Mouse (Mus musculus): Measurements from ENCODE around the gene Abhd8.

The Abhd8 gene

GRCm38 (mm10) chr8:71463188-71464033, at the start of gene Abhd8:
Abhd8 (minus strand) TSS chr8:71463655.
- peak; percentile 97 for DNase-seq (ENCODE audit: low spot score)

GRCm38 (mm10) chr8:71511644-71512043, 48.2 kb upstream of the Abhd8 start, which contains the start of gene Plvap:
Plvap (minus strand) TSS chr8:71511752.
- peak; percentile 75 for DNase-seq (ENCODE audit: low spot score)

- DNase-seq (ENCODE audit: low spot score): no peak
These were observed 45.9 kb upstream of the Abhd8 start for GRCm38 (mm10) chr8:71509316-71509715.

DNA sequence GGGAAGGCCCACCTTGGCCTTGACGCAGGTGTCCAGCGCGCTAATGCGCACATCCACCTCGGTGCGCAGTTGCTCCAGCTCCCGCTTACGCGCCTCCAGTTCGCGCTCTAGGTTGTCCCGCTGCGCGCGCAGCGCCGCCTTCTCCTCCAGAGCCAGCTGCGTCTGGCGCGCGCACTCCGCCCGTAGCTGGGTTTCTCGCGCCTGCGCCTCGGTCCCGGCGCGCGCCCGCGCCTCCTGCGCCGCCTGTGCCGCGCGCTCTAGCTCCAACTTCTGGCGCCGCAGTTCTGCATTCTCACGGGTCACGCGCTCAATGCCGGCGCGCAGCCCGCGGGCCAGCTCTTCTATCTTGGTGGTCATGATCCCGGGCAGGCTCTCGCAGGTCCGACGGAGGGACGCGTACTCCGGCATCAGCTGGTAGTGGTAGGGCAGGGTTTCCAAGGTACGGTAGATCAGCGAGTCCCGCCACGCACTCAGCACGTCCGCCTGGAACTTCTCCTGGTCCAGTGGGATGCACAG, 44.2 kb upstream of the Abhd8 start:
- peak; percentile 37 for DNase-seq (ENCODE audit: low spot score)

DNA sequence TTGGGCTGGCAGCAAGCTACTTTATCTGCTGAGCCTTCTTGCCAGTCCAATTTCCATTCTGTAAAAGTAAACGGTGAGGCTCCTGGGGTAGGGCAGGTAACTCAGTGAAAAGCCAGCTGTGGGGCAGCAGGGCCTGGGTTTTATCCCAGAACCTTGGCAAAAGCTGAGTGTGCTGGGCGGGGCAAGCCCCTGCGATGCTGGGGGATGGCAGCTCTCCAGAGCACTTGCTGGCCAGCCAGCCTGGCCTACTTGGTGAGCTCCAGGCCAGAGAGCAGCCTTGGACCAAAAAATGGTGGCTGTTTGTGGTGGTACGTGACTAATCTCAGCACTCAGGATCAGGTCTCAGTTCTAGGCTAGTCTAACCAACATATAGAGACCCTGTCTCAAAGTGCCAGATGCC, 42.5 kb upstream of the Abhd8 start:
- no peak for DNase-seq (ENCODE audit: low spot score)

- DNase-seq (ENCODE audit: low spot score): no peak
These were observed 41.9 kb upstream of the Abhd8 start for GRCm38 (mm10) chr8:71505326-71505725.

DNA sequence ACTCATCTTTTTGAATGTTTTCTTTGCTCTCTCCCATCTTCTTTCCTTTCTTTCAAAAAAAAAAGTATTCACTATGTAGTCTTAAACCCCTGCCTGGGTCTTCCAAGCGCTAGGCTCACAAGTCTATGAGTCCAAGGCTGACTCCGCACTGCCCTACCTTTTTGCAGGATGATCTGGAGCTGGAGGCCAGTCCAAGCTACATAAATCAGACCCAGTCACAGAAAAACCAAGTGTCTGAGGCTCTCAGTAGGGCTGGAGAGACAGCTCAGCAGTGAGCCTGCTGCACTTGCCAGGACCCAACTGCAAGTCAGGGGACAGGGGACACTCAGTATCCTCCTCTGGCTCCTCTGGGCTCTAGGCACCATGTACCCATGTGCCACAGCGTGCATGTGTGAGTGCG, 40.9 kb upstream of the Abhd8 start:
- DNase-seq (ENCODE audit: low spot score): no peak

GRCm38 (mm10) chr8:71498816-71499690, 35.6 kb upstream of the Abhd8 start:
- DNase-seq (ENCODE audit: low spot score): no peak

DNA sequence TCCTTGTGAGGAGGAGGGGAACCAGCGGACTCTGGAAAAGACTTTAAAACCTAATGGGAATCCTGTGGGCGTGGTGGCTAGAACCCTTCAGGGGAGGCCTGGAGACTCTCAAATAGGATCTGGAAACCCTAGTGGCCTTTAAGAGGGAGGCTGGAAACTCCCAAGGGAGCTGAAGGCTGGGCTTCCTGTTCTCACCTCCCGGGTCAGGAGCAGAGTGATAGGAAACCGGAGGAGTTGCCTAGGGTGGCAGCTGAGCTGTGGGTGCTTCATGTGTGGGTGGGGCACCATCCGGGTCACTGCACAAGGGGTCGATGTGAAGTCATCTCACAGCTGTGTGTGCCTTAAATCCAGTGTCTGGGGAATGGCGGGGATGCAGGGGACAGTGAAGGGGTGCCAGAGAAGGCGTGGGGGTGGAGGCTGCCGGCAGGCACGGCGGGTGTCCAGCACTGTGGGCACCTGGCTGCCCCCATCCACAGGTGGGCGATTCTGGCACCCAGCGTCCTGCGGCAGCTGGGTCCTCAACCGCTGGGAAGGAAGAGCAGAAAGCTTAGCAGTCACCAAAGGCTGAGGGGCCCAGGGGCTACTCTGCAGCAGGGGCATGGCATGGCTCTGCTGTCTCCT, 34.5 kb upstream of the Abhd8 start:
- DNase-seq (ENCODE audit: low spot score): no peak

GRCm38 (mm10) chr8:71497077-71497645, 33.7 kb upstream of the Abhd8 start:
- no peak for DNase-seq (ENCODE audit: low spot score)

DNA sequence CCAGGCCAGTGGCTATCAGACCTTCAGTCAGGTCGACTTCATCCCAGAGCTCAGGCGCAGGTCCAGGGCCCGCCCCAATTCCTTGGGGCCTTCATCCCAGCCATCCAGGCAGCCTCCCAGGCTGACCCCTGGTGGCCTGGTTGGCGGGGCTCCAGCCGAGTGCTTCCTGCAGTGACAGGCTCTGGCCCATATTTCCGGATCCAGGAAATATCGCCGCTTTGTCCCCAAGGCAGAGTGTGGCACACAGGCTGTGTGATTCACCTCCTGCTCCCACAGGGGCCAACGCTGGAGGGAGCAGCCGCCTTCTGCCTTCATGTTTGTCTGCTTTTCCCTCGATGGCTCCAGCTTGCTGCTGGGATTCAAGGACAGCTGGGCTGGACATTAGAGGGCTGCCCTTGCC, 33.0 kb upstream of the Abhd8 start:
- peak; percentile 89 for DNase-seq (ENCODE audit: low spot score)

- DNase-seq (ENCODE audit: low spot score): no peak
These were observed 32.4 kb upstream of the Abhd8 start for GRCm38 (mm10) chr8:71495811-71496210.

GRCm38 (mm10) chr8:71495039-71495438, 31.6 kb upstream of the Abhd8 start:
- peak; percentile 87 for DNase-seq (ENCODE audit: low spot score)

- peak; percentile 96 for DNase-seq (ENCODE audit: low spot score)
These were observed 25.0 kb upstream of the Abhd8 start for GRCm38 (mm10) chr8:71488454-71488853.

GRCm38 (mm10) chr8:71487691-71488445, 24.4 kb upstream of the Abhd8 start, which contains the start of gene Gtpbp3:
Gtpbp3 (plus strand) TSS chr8:71488103.
- peak; percentile 81 for DNase-seq (ENCODE audit: low spot score)

DNA sequence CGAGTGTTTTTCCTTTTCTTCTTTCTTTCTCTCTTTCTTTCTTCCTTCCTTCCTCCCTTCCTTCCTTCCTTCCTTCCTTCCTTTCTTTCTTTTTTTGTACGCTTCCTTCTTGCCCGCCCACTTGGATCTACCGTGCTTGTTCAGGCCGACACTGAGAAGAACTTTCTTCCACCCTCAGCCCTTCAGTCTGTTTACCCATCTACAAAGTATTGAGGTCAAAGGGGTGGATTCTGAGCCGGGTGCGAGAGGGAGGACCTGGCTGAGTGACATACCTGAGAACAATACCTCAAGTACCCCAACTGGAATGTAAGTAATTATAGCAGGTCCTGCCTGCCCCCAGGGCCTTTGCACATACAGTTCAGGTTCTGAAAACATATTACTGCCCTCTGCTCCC, 22.7 kb upstream of the Abhd8 start:
- no peak for DNase-seq (ENCODE audit: low spot score)

DNA sequence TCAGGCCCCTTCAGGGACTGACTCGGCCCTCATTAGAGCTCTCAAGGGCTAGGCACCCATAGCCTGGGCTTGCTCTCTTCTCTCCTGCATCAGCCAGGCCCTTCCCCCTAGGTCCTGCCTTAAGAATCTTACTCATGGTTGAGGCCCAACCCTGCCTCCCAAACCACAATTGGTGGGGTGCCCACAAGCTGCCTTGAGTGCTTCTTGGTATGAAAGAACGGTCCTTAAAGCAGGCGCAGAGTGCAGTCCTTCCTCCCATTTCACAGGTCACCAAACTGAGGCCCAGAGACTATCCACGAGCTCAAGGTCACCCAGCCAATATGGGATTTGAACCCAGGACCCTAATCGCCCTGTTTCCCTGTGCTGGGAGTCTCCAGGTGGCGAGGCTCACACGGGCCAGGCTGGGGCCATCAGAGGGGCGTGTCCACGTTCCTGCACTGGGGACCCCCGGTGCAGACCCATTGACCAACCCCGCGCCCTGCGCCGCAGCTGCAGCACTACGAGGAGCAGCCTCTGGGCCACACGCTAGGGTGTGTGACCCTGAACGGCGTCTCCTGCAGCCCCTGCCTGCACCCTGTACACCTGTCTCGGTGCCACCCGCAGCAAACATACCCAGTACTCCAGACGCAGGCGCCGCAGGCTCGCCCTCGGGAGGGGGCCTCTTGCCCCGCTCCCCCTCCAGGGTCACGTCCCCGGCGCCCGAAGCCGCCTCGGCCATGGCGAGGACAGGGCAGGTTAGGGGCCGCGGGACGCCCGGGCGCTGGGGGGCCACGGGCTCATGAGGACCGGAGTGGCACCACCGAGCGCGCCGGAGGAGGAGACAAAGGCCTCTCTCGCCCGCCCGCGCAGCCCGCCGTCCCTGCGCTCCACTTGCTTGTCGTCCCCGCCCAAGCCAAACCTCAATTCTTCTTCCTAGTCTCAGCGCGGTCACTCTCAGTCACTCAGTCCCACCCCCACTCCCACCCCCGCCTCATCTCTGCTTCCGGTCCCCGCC, 22.0 kb upstream of the Abhd8 start, which contains the start of gene Ano8:
TSS of gene Ano8 (minus strand) at position 822 of the 994 bp plus-strand sequence.
- DNase-seq (ENCODE audit: low spot score): peak; percentile 84

GRCm38 (mm10) chr8:71484736-71485135, 21.3 kb upstream of the Abhd8 start:
- no peak for DNase-seq (ENCODE audit: low spot score)

DNA sequence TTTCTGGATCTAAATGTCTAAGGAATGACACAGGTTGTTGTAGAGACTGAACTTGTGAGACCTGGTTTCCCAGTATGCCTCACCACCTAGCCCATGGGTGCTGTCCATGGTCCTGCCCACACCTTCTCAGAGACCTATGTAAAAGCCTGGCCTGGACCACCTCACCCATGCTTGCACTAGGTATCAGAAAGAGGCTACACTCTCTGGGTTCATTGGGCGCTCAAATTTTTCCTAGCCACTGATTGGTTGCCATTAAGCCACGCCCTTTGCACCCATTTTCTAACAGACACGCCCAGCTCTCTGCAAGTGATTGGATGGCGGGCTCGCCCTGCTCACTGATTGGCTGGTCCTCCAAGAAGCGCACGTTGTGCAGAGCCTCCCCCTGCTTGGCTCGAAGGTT, 20.5 kb upstream of the Abhd8 start:
- DNase-seq (ENCODE audit: low spot score): no peak

DNA sequence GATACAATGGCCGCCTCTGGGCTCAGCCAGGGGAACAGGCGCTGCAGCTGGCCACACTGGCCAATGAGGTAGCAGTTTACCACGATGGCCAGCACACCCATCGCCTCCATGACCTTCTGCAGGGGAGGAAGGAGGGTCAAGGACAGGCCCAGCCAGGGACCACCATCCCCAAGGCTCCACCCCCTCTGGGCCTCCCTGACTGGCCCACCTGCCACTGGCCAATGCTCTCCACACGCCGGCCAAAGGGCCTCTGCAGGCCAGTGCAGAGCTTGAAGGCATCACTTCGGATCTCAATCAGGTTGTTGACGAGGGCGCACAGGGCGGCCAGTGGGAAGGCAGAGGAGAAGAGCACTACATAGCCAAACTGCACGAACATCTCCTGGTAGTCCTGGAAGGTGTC, 15.5 kb upstream of the Abhd8 start:
- DNase-seq (ENCODE audit: low spot score): no peak
